Mouse (Mus musculus): ENCODE measurements around the gene Sowahd. TPM values are rescaled to one million over a fixed set of nuclear protein-coding genes. Genes with fewer than 3 reads are reported as not detected.

Gene Sowahd
- total RNA-seq, 4 experiments from 2014 or later: not detected

GRCm38 (mm10) chrX:37091457-37091856 lies 42.8 kb downstream of the Sowahd start:
- DNase-seq (ENCODE audit: low spot score): no peak

DNA sequence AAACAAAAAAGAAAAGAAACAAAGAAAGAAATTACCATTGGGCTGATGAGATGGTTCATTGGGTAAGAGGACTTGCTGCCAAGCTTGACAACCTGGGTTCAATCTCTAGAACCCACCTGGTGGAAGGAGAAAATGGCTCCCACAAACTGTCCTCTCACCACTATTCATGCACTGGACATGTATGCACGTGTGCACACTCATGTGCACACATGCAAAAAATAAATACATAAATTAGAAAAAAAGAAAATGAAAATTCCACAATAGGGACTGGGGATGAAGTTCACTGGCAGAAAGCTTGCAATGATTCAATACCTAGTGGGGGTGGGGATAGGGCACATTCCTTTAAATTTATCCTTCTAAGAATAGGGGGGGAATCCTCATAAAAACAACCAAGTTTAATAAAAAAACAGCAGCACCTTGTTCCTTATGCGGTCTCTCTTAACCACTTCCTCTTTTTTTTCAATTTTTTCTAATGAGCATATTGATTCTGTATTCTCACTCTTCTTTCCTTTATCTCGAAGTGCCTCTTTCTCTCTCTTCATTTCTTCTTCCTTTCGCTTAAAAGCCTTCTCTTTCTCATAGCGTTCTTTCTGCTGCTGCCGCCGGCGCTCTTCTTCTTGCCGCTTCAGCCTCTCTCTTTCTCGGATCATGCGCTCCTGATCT lies 46.6 kb downstream of the Sowahd start:
- no peak for DNase-seq (ENCODE audit: low spot score)

- no peak for DNase-seq (ENCODE audit: low spot score)
Observed at GRCm38 (mm10) chrX:37098681-37099080, 50.0 kb downstream of the Sowahd start.

Other genes with a start within 250 kb of the Sowahd start
- gene Ube2a, start 174.9 kb upstream of the Sowahd start, total RNA-seq (2022): 10 to 100 TPM; 61.7 to 72.1 (median 66.5) TPM
- gene C330007P06Rik, start 174.7 kb upstream of the Sowahd start, total RNA-seq (2022): 10 to 100 TPM; 14.4 to 16.6 (median 15.4) TPM
- gene Nkrf, start 145.9 kb upstream of the Sowahd start, total RNA-seq (2022): 1 to 10 TPM; 3.2 to 4.2 (median 3.5) TPM
- 1 to 10 TPM; 2.4 to 6.1 (median 3.7) TPM for gene Sept6, start 57.1 kb upstream of the Sowahd start, total RNA-seq (2022)
- 100 to 1,000 TPM; 254 to 346 (median 312) TPM for gene Rpl39, start 36.6 kb downstream of the Sowahd start, total RNA-seq (2022)
- 10 to 100 TPM in 1 of 4 experiments, 1 to 10 TPM in 3; 6.6 to 10.5 (median 7.5) TPM for gene Upf3b, start 61.5 kb downstream of the Sowahd start, total RNA-seq (2022)
- gene Nkap, start 78.0 kb downstream of the Sowahd start, total RNA-seq (2022): 10 to 100 TPM; 10.2 to 11.2 (median 10.6) TPM
- gene Akap14, start 120.0 kb downstream of the Sowahd start, total RNA-seq (2022): not detected
- 1,000 to 10,000 TPM in 1 of 4 experiments, 100 to 1,000 TPM in 3; 768 to 1,020 (median 863) TPM for gene Ndufa1, start 142.3 kb downstream of the Sowahd start, total RNA-seq (2022)
- gene Rnf113a1, start 142.4 kb downstream of the Sowahd start, total RNA-seq (2022): 1 to 10 TPM; 1.4 to 2.1 (median 1.8) TPM
- gene Gm9, start 162.2 kb downstream of the Sowahd start, total RNA-seq (2022): not detected
- gene Rhox1, start 173.4 kb downstream of the Sowahd start, total RNA-seq (2022): not detected
- not detected for gene Rhox2a, start 196.1 kb downstream of the Sowahd start, total RNA-seq (2022)
- not detected for gene Rhox3a, start 201.1 kb downstream of the Sowahd start, total RNA-seq (2022)
- gene Rhox4a, start 216.5 kb downstream of the Sowahd start, total RNA-seq (2022): not detected

Measured in heart, adult 8-10 months (tissue).